Mouse (Mus musculus): Measurements from ENCODE around the gene Rpl29. TPM values are rescaled to one million over a fixed set of nuclear protein-coding genes. Genes with fewer than 3 reads are reported as not detected.

The Rpl29 gene
- total RNA-seq, 2 experiments from 2014 or later, result 421 to 423 TPM

DNA sequence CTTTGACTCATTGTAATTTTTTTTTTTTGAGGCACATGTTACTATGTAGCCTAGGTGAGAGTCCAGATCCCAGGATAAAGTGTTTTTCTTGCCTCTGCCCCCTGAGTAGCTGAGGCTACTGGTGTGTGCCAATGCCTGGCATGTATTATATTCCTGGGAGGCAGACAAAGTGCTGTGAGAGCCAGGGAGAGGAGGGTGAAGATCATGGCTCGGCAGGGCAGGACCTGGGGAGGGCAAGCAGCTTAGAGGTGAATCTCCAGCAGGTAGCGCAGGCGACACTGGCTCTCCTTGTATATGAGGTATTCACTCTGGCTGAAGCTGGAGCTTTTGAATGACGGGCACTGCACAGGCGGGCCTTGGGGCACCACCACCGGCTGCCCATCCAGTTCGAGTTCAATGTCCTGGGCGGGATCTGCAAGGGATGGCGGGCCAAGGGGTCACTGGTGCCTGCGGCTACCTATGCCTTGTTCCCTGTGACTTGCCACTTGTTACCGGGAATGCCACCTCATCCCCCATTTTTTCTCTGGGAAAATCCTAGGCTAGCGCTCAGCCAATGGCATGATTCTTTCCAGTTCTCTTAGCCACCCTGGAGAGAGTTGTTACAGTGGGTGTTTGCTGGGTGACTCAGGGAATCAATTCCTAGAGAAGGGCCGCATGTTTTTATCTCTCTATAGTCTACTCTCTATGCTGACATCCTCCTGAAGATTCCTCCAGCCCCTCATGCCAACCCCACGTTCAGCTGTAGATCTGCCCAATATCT, 41.9 kb downstream of the Rpl29 start:
- DNase-seq (ENCODE audit: low spot score in 2 of 2), result no peak

DNA sequence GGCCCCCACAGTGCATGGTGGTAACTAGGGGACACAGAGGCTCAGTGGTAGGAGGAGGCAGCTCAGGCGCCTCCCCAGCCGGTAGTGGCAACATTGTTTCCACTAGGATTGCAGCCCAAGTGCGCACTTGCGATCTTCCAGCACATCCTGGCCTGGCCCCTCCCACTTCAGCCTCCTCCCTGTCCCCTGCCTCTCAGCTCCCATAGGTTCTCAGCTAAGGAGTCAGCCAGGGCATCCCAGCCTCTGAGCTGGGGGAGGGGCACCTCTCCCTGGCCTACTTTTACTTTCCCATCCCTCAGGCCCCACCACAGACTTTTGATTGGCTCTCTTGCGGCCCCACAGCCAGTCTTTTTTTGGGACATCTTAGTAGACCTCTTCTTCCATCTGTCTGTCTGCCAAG, 42.6 kb downstream of the Rpl29 start:
- DNase-seq (ENCODE audit: low spot score in 2 of 2), result no peak

DNA sequence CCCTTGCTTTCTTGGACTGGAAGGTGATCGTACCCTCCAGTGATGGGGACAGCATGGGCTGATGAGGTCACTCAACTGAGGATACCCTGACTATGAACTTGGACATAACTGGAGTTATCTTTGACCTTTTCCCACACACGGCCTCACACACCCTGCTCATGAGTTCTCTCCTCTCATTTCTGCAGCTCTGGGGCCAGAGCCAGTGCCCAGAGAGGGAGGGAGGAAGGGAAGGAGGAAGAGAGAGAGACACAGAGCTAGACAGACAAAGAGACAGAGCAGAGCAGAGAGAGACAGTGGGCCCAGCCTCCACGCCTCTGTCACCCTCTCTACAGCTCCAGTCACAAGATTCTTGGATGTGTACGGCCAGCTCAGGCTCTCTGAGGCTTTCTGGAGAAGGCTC, 43.1 kb downstream of the Rpl29 start:
- no peak for DNase-seq (ENCODE audit: low spot score in 2 of 2)

DNA sequence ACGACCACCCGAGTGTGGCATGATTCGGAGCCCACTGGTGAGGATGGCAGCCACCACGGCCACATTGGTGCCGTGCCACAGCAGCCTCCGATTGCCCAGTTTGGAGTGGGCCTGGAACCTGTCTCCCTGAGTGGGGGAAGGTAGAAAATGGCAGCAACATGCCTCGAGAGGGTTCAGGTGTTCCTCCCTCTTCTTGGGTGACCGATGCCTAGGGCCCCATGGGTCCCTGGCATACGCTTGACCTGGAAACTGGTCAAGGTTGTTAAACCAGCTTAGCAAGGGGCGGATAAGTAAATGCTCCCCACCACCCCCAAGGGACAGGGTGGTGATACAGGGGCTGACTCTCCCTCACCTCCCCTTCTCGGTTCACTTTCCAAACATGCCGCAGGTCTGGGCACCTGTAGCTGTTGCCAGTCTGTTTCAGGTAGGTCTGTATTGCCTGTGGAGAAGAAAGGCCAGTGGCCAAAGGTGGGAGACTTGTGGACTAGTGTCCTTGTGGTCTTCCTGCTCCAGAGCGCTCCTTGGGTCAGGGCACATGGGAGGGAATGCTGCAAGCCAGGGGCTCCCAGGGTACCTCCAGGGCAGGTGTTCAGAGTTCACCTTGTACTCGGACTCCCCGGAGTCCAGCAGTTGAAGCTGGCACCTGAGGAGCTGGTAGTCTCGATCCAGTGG, 44.0 kb downstream of the Rpl29 start:
- peak; percentile 5 to 15 for DNase-seq (ENCODE audit: low spot score in 2 of 2)

DNA sequence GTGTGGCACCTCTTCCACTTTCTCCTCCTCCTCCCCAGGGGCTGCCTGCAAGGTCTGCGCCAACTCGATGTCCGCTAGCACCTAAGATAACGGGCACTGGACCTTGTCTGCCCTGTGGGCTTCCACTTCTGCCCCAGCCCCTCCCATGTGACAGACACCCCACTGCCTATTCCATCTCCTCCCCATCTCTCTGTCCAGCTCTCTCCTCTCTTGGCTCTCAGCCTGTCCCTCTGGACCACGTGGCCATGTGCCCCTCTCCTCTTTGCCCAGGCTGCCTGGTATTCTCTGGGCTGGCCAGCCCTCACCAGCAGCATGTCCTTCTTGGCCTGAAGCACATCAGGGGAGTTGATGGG, 44.5 kb downstream of the Rpl29 start:
- DNase-seq (ENCODE audit: low spot score in 2 of 2), result peak in 1 of 2 experiments; percentile 14

DNA sequence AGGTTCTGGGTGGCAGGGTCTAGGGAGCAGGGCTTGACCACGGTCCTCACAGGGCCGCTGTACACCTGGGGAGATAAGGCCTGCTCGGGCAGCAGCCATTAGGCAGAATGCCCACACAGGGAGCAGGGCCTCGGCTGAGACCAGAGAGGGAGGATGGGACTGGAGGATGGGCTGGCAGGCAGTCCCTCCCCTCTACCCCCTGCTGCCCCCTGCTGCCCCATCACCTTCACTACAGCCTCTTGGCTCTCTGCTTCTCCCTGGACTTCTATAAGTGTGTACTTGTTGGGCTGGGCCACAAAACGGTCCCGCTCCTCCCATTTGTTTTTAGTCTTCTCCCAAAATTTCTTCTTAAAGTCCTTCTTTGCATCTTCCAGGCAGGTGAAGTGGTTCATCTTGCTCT, 45.2 kb downstream of the Rpl29 start:
- DNase-seq (ENCODE audit: low spot score in 2 of 2), result peak; percentile 57 to 67

DNA sequence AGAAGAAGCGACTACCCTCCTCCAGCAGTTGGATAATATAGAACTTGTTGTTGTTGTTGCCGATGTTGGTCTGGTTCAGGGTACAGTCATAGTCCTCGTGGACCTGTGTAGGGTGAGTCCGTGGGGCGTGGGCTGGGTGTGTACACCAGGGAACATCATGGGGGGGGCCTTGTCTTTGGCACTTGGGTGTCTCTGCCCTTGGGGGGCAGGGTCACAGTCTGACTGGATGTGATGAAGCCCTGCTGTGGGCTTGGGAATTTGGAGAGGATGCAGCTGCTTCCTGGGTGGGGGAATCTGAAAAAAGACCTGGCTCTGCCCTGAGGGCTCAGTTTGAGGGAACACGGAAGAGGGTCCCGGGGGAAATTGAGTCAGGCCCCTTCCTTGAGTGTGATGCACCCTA, 45.8 kb downstream of the Rpl29 start:
- peak; percentile 4 to 20 for DNase-seq (ENCODE audit: low spot score in 2 of 2)

DNA sequence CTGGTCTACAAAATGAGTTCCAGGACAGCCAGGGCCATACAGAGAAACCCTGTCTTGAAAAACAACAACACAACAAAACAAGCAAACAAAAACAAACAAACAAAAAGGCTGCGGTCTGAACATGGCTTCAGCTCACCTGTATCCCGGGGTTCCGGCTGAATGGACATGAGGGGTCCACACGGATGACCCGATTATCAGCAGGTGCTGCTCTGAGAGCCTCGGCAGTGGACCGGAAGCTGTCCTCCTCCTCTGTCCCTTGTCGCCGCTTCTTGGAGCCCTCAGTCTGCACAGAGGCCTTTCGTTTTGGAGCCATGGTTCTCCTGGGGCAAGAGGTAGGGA, 46.4 kb downstream of the Rpl29 start, which contains the start of gene Rrp9:
Gene Rrp9 (plus strand): TSS at position 301 of the 339 bp plus-strand sequence.
- no peak for DNase-seq (ENCODE audit: low spot score in 2 of 2)

DNA sequence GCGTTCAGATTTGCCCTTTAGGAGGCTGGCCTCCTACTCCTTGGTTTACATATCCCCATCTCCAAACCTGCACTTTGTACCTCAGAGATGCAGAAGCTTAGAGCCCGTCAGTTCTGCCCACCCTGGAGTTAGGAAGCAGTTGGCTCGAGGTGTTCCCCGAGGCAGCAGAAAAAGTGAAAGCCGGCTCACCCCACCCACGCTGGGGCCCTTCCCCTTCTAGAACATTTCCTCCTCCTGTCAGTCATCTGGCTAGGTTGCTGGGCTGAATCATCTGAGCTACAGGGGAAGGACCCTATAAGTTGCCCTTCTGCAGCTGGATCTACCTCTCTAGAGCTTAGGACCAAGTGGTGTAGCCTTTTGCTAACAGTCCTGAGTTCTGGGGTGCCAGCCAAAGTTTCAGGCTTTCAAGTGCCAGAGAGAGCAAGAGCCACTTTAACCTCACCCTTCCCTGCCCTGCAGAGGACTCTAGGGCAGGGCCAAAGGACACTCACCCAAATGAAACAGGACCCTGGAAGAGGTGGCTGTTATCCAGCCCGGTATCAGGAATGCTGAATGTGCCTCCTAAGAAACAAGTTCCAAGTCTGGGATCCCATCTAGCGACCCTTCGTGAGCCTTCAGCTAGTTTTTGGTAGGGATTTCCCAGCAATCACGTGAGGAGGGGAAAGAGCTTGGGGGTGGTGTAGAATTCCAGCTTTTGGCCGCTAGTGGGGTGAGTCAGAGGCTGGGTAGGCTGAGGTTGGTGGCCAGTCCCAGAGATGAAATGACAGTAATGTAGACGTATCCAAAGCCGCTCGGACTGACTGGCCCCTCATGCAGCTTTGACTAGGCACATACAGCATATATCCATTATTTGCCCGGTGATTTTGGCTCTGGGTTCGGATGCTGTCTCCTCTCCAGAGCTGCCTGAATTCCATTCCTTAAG, 47.0 kb downstream of the Rpl29 start:
- DNase-seq (ENCODE audit: low spot score in 2 of 2), result peak in 1 of 2 experiments; percentile 26

DNA sequence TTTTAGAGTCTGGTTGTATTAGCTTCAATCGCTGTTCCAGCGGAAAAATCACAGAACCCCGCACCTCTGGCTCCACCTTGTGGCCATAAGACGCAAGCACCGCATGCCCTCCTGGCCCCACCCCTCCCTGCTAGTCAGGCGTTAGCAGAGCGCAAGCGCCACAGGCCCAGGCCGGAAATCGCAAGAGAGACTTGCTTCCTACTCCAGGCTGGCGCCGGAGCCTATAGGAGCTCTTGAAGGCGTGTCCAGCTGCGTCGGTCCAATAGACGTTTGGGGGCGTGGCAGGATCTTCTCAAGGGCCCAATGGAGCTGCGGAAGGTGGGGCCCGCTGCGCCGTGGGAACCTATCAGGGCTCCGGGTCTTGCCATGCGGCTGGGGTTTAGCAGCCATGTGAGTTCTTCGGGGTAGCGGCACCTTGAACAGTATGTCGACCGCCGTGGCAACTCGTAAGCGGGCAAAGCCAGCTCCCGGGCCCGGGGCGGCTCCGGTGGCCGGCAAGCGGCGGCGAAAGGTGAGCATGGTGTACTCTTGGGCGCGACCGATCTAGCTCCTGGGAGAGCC, 47.8 kb downstream of the Rpl29 start, which contains the start of gene Parp3:
Gene Parp3 (minus strand): TSS at position 26 of the 561 bp plus-strand sequence.
- peak; percentile 99 for DNase-seq (ENCODE audit: low spot score in 2 of 2)

DNA sequence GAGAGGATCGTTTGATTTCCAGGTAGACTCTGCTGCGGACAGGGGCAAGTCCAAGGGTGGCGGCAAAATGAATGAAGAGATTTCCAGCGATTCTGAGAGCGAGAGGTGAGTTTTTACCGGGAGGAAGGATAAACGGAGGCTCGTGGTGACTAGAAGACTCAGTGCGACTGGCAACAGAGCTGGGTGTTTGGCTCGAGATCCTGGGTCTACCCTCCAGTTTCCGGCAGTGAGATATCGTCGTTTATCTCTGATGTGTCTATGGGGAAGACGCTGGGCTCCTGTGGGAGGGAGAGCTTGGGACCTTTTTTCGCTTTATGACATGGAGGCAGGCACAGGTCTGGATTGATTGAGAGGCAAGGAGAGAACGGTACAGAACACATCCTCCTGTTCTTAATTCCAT, 48.4 kb downstream of the Rpl29 start:
- DNase-seq (ENCODE audit: low spot score in 2 of 2), result peak; percentile 4 to 10

DNA sequence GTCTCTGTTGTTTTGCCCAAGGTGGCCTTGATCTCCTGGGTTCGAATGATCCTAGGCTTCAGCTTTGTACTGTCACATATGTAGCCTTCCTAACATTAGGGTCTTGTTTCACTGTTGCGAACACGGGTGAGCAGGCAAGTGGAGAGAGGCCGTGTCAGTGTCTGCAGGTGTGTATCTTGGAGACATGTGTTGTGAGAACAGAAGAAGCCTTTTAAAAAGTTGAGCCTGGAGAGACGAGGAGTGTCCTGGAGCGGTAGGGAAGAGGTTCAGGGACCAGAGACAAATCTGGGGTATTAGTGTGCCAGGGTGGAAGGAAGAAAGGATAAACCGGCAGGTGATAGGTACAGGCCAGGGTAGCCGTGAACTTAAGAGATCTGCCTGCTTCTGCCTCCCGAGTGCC, 48.8 kb downstream of the Rpl29 start:
- DNase-seq (ENCODE audit: low spot score in 2 of 2), result peak; percentile 1 to 8

DNA sequence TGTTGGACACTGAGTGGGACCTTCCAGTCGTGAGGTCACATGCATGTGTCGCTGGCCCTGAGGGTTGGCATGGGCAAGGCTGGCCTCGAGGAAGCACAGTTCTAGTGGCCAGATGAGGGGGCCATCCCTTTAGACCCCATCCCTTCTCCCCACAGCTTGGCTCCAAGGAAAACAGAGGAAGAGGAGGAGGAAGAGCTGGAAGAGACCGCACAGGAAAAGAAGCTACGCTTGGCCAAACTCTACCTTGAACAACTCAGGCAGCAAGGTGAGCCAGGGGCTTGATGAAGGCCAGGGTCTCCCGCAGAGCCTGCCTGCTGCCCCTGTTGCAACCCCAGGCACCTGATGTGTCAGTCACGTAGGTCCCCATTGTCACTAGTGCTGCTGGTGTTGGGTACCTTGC, 51.3 kb downstream of the Rpl29 start:
- DNase-seq (ENCODE audit: low spot score in 2 of 2), result no peak

DNA sequence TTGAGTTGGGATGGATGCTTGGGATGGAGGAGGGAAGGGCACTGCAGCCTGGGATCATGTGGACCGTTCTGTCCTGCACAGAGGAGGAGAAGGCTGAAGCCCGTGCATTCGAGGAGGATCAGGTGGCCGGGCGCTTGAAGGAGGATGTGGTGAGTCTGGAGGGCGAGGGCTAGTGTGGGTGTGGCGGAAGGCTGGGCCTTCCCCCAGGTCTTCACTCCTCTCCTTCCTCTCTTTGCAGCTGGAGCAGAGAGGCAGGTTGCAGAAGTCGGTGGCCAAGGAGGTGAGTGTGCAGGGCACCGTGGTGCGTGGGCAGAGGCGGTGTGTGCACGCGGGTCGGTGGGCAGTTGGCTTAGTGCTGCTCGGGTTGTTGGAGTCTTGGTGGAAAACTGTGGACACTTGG, 51.8 kb downstream of the Rpl29 start:
- peak in 1 of 2 experiments; percentile 2 for DNase-seq (ENCODE audit: low spot score in 2 of 2)

Other genes with a start within 250 kb of the Rpl29 start
- gene Ppm1m, start 229.7 kb upstream of the Rpl29 start, total RNA-seq (2021), result 10 to 100 TPM; 12.8 to 18.8 TPM
- 10 to 100 TPM; 40.8 to 41.3 TPM for gene Twf2, start 226.3 kb upstream of the Rpl29 start, total RNA-seq (2021)
- gene Tlr9, start 206.9 kb upstream of the Rpl29 start, total RNA-seq (2021), result 1 to 10 TPM; 1.2 to 1.4 TPM
- 100 to 1,000 TPM; 139 TPM for gene Alas1, start 180.8 kb upstream of the Rpl29 start, total RNA-seq (2021)
- 10 to 100 TPM; 12.2 to 12.6 TPM for gene Poc1a, start 148.4 kb upstream of the Rpl29 start, total RNA-seq (2021)
- 10 to 100 TPM; 58.7 to 64.2 TPM for gene Dusp7, start 60.8 kb upstream of the Rpl29 start, total RNA-seq (2021)
- 10 to 100 TPM; 11.0 to 13.2 TPM for gene Acy1, start 8.9 kb downstream of the Rpl29 start, total RNA-seq (2021)
- gene Abhd14b, start 18.0 kb downstream of the Rpl29 start, total RNA-seq (2021), result 10 to 100 TPM in 1 of 2 experiments, 1 to 10 TPM in 1; 9.9 to 10.6 TPM
- 10 to 100 TPM; 51.1 to 53.2 TPM for gene Abhd14a, start 18.2 kb downstream of the Rpl29 start, total RNA-seq (2021)
- 100 to 1,000 TPM; 226 to 234 TPM for gene Pcbp4, start 23.8 kb downstream of the Rpl29 start, total RNA-seq (2021)
- gene Gpr62, start 36.5 kb downstream of the Rpl29 start, total RNA-seq (2021), result 1 to 10 TPM; 1.8 to 2.0 TPM
- gene Rrp9, start 46.5 kb downstream of the Rpl29 start, total RNA-seq (2021), result 10 to 100 TPM; 38.5 to 45.2 TPM
- 1 to 10 TPM; 2.4 to 2.8 TPM for gene Parp3, start 47.5 kb downstream of the Rpl29 start, total RNA-seq (2021)
- gene Iqcf1, start 70.5 kb downstream of the Rpl29 start, total RNA-seq (2021), result not detected
- 1 to 10 TPM in 1 of 2 experiments, not detected in 1; 1.5 TPM for gene Iqcf5, start 85.1 kb downstream of the Rpl29 start, total RNA-seq (2021)
- gene Iqcf3, start 132.2 kb downstream of the Rpl29 start, total RNA-seq (2021), result not detected
- not detected for gene Iqcf4, start 141.5 kb downstream of the Rpl29 start, total RNA-seq (2021)
- gene Iqcf6, start 197.1 kb downstream of the Rpl29 start, total RNA-seq (2021), result not detected
- gene Grm2, start 226.6 kb downstream of the Rpl29 start, total RNA-seq (2021), result 10 to 100 TPM; 37.1 to 38.3 TPM